Comparison of ENCODE assay signal across 11 mouse cellular contexts in the genomic region with DNA sequence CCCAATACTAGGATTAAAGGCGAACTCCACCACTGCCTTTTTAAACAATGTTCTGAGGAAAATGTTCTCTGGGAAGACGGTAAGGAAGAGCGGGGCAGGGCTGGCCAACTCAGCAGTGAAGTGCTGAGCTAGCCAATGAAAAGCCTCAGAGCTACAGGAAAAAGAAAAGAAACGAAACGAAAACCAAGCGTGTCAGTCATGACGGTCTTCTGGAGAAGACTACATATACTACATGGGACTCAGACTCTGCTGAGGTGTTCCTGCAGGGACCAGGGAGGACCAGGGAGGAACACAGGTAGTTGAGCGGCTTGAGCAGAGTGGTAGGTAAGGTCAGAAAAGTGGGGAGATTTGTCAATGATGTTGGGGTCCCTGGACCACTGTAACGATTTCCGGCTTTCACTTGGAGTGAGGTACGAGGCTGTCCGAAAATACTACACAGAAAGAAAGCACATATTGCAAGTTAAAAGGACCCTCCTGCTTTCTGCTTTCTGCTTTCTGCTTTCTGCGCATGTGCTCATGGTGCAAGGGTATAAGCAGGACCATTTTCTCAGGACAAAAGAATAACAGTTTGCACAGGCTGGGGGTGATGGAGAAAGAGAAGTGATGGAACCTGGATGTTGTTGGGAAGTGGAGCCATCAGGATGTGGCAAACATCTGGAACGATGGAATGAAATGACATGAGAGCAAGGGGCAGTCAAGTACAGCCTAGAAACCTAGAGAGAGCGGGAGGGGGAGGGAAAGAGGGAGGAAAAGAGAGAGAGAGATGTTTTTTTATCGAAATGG. TPM values are rescaled to one million over a fixed set of nuclear protein-coding genes. Genes with fewer than 3 reads are reported as not detected.
DNase-seq lines count a peak whose midpoint lies in the region; ATAC-seq lines count a peak whose summit lies in the region.
"Had no signal": no experiment of that assay in that cellular context is flagged by ENCODE, and none has a peak within 500 bp of the region (broad histone marks: within the 10 kb centered on the region; RNA-seq: fewer than 3 reads in every experiment).

No protein-coding gene starts in this region.

- no peak overlapping the region for H3K9ac ChIP-seq in kidney, embryonic 14.5 days (ENCODE audit: low read depth, low read length)

- no peak overlapping the region; the same call in 1 of the 2 replicates for H3K4me2 ChIP-seq in kidney, embryonic 14.5 days (replicated peaks; ENCODE audit: low read depth, low read length)

- no peaks in the 10 kb centered on the region for H3K27me3 ChIP-seq in kidney, embryonic 14.5 days (ENCODE audit: control insufficient read depth, insufficient read depth, low read length)

- no peaks in the 10 kb centered on the region for H3K4me1 ChIP-seq in kidney, embryonic 14.5 days (ENCODE audit: control insufficient read depth, insufficient read depth, low read length)

- H3K27ac ChIP-seq in kidney, embryonic 14.5 days (ENCODE audit: low read depth, low read length) = peak overlapping the region; percentile 12; the same call in 1 of the 2 replicates

- no peak for DNase-seq in kidney, adult 8-10 months
- DNase-seq in MEL-GATA-1-ER (ENCODE audit: extremely low read depth, low read depth) = peak; percentile 57
- peak; percentile 27 for DNase-seq in forelimb bud, embryonic 11.5 days (ENCODE audit: low read depth, low spot score)
- DNase-seq in urinary bladder, adult 2 months (ENCODE audit: low spot score) = no peak
- no peak for DNase-seq in cerebellum, adult 8-10 months
- no peak for DNase-seq in adrenal gland, postnatal 14 days
- DNase-seq: thymus, postnatal 14 days had no signal

- H3K36me3 ChIP-seq in kidney, embryonic 14.5 days (ENCODE audit: control insufficient read depth, insufficient read depth, low read length) = no peaks in the 10 kb centered on the region

- no peaks in the 10 kb centered on the region for H3K9me3 ChIP-seq in kidney, embryonic 14.5 days (ENCODE audit: control insufficient read depth, low read length)

- no peak overlapping the region for H3K4me3 ChIP-seq in kidney, embryonic 14.5 days (ENCODE audit: low read length)

- WGBS in kidney, embryonic 14.5 days = 62% methylated on average over 16 of the region's 16 CpGs

- ATAC-seq in kidney, embryonic 14.5 days (ENCODE audit: low FRiP score, low TSS enrichment) = peak; percentile 76; the same call in 1 of the 2 replicates
- peak; percentile 76 for ATAC-seq in megakaryocyte progenitor cell, adult 5-6 weeks (replicated peaks; ENCODE audit: poor library complexity)

RNA-seq across cellular contexts. Expression of gene Mcu, which starts 20.4 kb away (rescaled TPM):
- 34.4 and 36.0 TPM in 2 replicates for polyA plus RNA-seq in kidney, embryonic 14.5 days (2014; fragmentation: Nextera tagmentation; extraction: Ambion mirVana)
- 39.5 and 43.0 TPM in 2 replicates for total RNA-seq in megakaryocyte progenitor cell, adult 5-6 weeks (2015)
- total RNA-seq in megakaryocyte progenitor cell, adult 5-6 weeks (2017) = 57.3 and 60.1 TPM in 2 replicates
- polyA plus RNA-seq in urinary bladder, adult 2 months (2012; rRNA removed) = 61.4 and 63.9 TPM in 2 replicates
- total RNA-seq in adrenal gland, postnatal 14 days (2021) = 33.6 and 36.5 TPM in 2 replicates

RNA-seq across cellular contexts. Expression of gene Gm10322, which starts 21.1 kb away (rescaled TPM):
- polyA plus RNA-seq in kidney, embryonic 14.5 days (2014; fragmentation: Nextera tagmentation; extraction: Ambion mirVana) = not detected in 2 replicates
- total RNA-seq in megakaryocyte progenitor cell, adult 5-6 weeks (2015) = not detected in 2 replicates
- not detected in 2 replicates for total RNA-seq in megakaryocyte progenitor cell, adult 5-6 weeks (2017)
- polyA plus RNA-seq in urinary bladder, adult 2 months (2012; rRNA removed) = 0.51 TPM in 1 of 2 replicates, not detected in the other
- total RNA-seq in adrenal gland, postnatal 14 days (2021) = not detected in 2 replicates
- polyA plus RNA-seq: heart, embryonic 14.5 days; midbrain, embryonic 14.5 days had no signal

Comparison
In these comparisons a context has a peak if more than half of its experiments do, and no peak if none do; other contexts are left out.
1. DNase-seq: peak in MEL-GATA-1-ER (single experiment) and forelimb bud, embryonic 11.5 days (single experiment); none in kidney, adult 8-10 months (0 of 2), urinary bladder, adult 2 months (single experiment), cerebellum, adult 8-10 months (single experiment) and adrenal gland, postnatal 14 days (single experiment).